Mouse (Mus musculus): ENCODE data around the gene Entpd1. TPM values are rescaled to one million over a fixed set of nuclear protein-coding genes. Genes with fewer than 3 reads are reported as not detected.

The Entpd1 gene
- 5.1 and 5.7 TPM in 2 replicates for polyA plus RNA-seq (2015; fragmentation: Nextera tagmentation; extraction: Ambion mirVana)

DNA sequence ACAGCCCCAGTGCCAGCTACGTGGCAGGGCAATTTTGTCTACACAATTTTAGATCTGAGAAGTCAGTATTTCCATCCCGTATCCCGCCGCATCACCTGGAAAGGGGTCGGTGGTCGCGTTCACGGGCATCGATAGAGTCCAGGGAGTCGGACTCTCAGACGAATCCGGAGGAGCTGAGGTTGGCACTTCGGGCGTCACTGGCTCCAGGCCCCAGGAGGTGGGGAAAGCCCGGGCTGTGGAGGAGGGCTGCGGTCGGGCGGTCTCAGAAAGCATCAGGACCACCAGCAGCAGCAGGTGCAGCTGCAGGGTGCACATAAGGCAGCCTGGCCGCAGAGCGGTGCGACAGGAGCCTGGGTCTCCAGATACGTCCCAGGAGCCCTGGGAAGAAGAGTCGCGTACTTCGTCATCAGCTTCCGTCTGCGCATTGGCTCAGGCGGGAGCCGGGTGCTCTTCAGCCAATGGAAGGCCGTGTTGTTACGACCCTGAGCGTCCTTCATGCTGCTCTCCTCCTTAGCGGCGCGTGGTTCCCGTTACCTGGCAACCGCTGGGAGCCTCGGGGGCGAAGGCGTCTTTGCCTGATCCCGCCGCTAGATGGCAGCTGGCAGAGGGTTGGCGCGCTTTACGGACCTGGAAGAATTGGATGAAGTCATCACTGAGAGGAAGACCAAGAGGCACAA lies at the start of gene Entpd1, which contains the start of gene Tctn3:
Gene Entpd1, plus strand, starts transcription at position 537 of the 677 bp plus-strand sequence.
Gene Tctn3, minus strand, starts transcription at position 404 of the 677 bp plus-strand sequence.
- Histone ChIP-seq H3K27ac (ENCODE audit: low read depth) (no peak within 1 kb of the TSS), H3K9me3 (ENCODE audit: low read length) (no peaks in the 10 kb centered on the region), H3K4me2 (ENCODE audit: low read depth, low read length) (peak within 1 kb of the TSS; percentile 85), H3K27me3 (ENCODE audit: insufficient read depth, low read length) (no peaks in the 10 kb centered on the region), H3K9ac (replicated peaks) (peak within 1 kb of the TSS; percentile 65), H3K4me3 (ENCODE audit: low read depth, low read length) (peak within 1 kb of the TSS; percentile 66), H3K4me1 (ENCODE audit: insufficient read depth) (peaks cover 4% of the 10 kb centered on the region), H3K36me3 (replicated peaks; ENCODE audit: insufficient read depth, low read length) (peaks cover 11% of the 10 kb centered on the region; the same call in 1 of the 2 replicates)
- no peak for TF ChIP-seq EP300 (IDR thresholded peaks at IDR 0.05; ENCODE audit: low read depth)
- TF ChIP-seq CTCF (IDR thresholded peaks at IDR 0.05; ENCODE audit: low read depth) = peak; percentile 99
- DNase-seq (peak; percentile 96), ATAC-seq (peak; percentile 100)
- under 1% methylated on average over 45 of the region's 45 CpGs for WGBS (ENCODE audit: insufficient replicate concordance)

DNA sequence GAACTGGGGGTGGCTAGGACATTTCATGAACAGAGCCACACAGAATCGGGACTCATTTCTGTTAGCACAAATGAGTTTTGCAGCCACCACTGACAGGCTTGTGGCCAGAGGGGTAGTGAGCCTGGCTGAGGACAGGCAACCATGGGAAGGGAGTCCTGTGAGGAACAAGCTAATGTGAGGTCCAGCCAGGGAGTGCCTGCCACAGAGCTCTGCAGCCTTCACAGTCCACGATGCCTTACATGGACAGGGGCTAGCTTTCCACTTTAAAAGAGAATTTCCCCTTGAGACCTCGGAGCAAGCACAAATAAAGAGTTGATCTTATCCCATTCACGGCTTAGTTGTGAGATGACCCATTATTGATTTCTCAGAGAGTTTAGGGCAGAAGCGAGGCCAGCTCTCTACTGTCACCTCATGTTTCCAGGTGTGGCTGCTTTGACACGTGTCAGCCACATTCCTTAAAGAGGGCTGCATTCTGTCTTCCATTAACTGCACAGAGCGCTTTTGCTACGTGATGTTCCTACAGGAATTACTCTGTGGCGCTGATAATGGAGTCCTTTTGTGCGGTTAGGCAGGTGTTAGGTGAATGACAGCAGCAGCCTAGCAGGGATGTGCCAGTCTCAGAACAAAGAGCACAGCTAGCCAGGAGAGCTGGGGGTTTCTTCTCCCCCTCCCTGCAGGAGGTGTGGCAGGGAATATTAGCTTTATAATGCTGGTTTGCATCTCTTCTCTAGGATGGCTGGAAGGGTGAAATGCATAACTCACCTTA lies 48.1 kb upstream of the Entpd1 start:
- Histone ChIP-seq H3K27me3 (ENCODE audit: insufficient read depth, low read length) (no peaks in the 10 kb centered on the region), H3K36me3 (replicated peaks; ENCODE audit: insufficient read depth, low read length) (peaks cover 57% of the 10 kb centered on the region), H3K9me3 (ENCODE audit: low read length) (no peaks in the 10 kb centered on the region), H3K9ac (replicated peaks) (no peak overlapping the region), H3K4me1 (ENCODE audit: insufficient read depth) (no peaks in the 10 kb centered on the region), H3K4me2 (ENCODE audit: low read depth, low read length) (no peak overlapping the region), H3K4me3 (ENCODE audit: low read depth, low read length) (no peak overlapping the region), H3K27ac (ENCODE audit: low read depth) (no peak overlapping the region)
- TF ChIP-seq EP300 (IDR thresholded peaks at IDR 0.05; ENCODE audit: low read depth) (no peak), CTCF (IDR thresholded peaks at IDR 0.05; ENCODE audit: low read depth) (no peak)
- ATAC-seq (no peak), DNase-seq (no peak)
- 78% methylated on average over 10 of the region's 10 CpGs for WGBS (ENCODE audit: insufficient replicate concordance)

DNA sequence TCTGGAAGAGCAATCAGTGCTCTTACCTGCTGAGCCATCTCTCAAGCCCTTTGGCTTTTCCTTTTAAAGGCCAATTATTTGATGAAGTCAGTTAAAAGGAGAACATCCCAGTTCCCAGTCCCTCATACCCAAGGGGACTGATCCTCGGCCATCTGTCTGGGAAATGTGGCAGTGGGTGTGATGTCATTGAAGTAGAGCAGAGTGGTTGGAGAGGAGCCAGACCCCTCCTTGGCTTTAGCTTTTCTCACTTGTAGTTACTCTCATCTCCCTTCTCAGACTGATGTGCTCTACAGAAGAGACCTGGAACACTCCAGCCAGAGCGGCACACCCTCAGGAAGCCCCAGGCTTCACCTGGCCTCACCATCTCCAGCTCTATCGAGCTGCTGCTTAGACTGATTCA lies 44.5 kb upstream of the Entpd1 start:
- Histone ChIP-seq H3K36me3 (replicated peaks; ENCODE audit: insufficient read depth, low read length) (peaks cover 72% of the 10 kb centered on the region), H3K9me3 (ENCODE audit: low read length) (peaks cover 10% of the 10 kb centered on the region), H3K4me1 (ENCODE audit: insufficient read depth) (no peaks in the 10 kb centered on the region), H3K4me2 (ENCODE audit: low read depth, low read length) (no peak overlapping the region), H3K9ac (replicated peaks) (no peak overlapping the region), H3K27ac (ENCODE audit: low read depth) (no peak overlapping the region), H3K4me3 (ENCODE audit: low read depth, low read length) (no peak overlapping the region), H3K27me3 (ENCODE audit: insufficient read depth, low read length) (no peaks in the 10 kb centered on the region)
- TF ChIP-seq CTCF (IDR thresholded peaks at IDR 0.05; ENCODE audit: low read depth) = no peak
- no peak for TF ChIP-seq EP300 (IDR thresholded peaks at IDR 0.05; ENCODE audit: low read depth)
- no peak for DNase-seq
- no peak for ATAC-seq
- WGBS (ENCODE audit: insufficient replicate concordance) = 89% methylated on average over 3 of the region's 3 CpGs

DNA sequence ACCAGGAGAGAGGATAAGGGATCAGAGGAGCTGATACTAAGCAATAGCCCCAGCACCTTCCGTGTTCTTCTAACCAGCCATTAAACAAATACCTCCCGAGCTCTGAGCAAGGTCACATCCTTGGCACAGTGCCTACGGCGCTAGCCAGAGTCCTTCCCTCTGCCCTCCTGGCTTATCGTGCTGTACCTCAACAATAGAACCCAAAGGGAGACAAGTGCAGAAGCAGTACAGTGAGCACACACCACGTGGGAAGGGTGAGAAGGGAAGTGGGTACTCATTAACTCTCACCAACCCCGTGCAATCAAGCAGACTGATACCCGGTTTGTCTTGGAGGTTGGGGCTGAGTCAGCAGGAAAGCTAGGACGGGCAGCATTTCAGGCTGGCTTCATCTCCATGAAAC lies 41.4 kb upstream of the Entpd1 start:
- TF ChIP-seq CTCF (IDR thresholded peaks at IDR 0.05; ENCODE audit: low read depth) = no peak
- TF ChIP-seq EP300 (IDR thresholded peaks at IDR 0.05; ENCODE audit: low read depth) = no peak
- no peak overlapping the region for H3K27ac ChIP-seq (ENCODE audit: low read depth)
- H3K36me3 ChIP-seq (replicated peaks; ENCODE audit: insufficient read depth, low read length) = peaks cover 69% of the 10 kb centered on the region
- peaks cover 10% of the 10 kb centered on the region for H3K9me3 ChIP-seq (ENCODE audit: low read length)
- H3K4me2 ChIP-seq (ENCODE audit: low read depth, low read length) = no peak overlapping the region
- no peak overlapping the region for H3K9ac ChIP-seq (replicated peaks)
- 75% methylated on average over 9 of the region's 9 CpGs for WGBS (ENCODE audit: insufficient replicate concordance)
- peak; percentile 66 for ATAC-seq
- DNase-seq = no peak
- H3K27me3 ChIP-seq (ENCODE audit: insufficient read depth, low read length) = no peaks in the 10 kb centered on the region
- H3K4me3 ChIP-seq (ENCODE audit: low read depth, low read length) = no peak overlapping the region
- no peaks in the 10 kb centered on the region for H3K4me1 ChIP-seq (ENCODE audit: insufficient read depth)

DNA sequence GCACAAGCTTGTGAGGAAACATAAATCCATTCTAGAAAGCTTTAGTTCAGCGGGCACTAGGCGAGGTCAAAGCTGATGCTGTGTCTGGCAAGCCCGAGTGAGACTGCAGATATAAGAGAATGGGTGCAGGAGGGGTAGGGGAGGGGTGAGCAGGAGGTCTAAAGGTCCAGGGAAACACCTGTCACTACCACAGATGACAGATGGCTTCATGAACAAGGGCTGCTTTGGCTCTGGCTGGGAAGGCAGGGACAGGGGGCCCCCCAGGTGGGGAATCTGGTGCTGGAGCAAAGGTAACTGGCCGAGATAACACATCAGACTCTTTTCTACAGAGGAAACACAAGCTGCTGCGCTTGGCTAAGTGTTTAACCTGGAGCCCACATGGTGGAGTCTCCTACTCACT lies 36.7 kb upstream of the Entpd1 start:
- WGBS (ENCODE audit: insufficient replicate concordance) = 82% methylated on average over 5 of the region's 5 CpGs
- DNase-seq = no peak
- no peak overlapping the region for H3K9ac ChIP-seq (replicated peaks)
- H3K4me3 ChIP-seq (ENCODE audit: low read depth, low read length) = no peak overlapping the region
- peaks cover 1% of the 10 kb centered on the region for H3K9me3 ChIP-seq (ENCODE audit: low read length)
- H3K4me1 ChIP-seq (ENCODE audit: insufficient read depth) = no peaks in the 10 kb centered on the region
- no peak overlapping the region for H3K4me2 ChIP-seq (ENCODE audit: low read depth, low read length)
- no peaks in the 10 kb centered on the region for H3K27me3 ChIP-seq (ENCODE audit: insufficient read depth, low read length)
- no peak for ATAC-seq
- H3K36me3 ChIP-seq (replicated peaks; ENCODE audit: insufficient read depth, low read length) = peaks cover 51% of the 10 kb centered on the region
- H3K27ac ChIP-seq (ENCODE audit: low read depth) = no peak overlapping the region
- no peak for TF ChIP-seq EP300 (IDR thresholded peaks at IDR 0.05; ENCODE audit: low read depth)
- TF ChIP-seq CTCF (IDR thresholded peaks at IDR 0.05; ENCODE audit: low read depth) = no peak

DNA sequence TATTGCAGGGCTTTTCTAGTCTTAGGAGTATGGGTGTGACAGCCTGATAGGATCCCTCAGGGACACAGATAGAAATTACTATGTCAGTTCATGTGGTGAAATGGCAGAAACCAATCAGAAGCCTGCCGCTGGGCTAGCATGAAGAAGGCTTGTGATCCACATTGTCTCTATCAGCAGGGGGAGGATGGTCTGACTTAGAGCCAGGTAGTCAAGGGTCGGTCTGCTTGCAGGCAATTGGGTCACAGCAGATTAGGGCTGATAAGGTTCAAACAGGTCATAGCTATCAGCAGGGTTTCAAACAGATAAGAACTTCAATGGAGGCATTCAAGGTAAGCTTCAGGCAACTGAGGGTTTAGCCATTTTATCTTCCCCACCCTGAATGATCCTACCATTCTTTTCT lies 31.3 kb upstream of the Entpd1 start:
- WGBS (ENCODE audit: insufficient replicate concordance) = 37% methylated on average over 2 of the region's 2 CpGs
- Histone ChIP-seq H3K27ac (ENCODE audit: low read depth) (no peak overlapping the region), H3K36me3 (replicated peaks; ENCODE audit: insufficient read depth, low read length) (peaks cover 32% of the 10 kb centered on the region), H3K9me3 (ENCODE audit: low read length) (no peaks in the 10 kb centered on the region), H3K9ac (replicated peaks) (no peak overlapping the region), H3K4me3 (ENCODE audit: low read depth, low read length) (no peak overlapping the region), H3K4me2 (ENCODE audit: low read depth, low read length) (no peak overlapping the region), H3K27me3 (ENCODE audit: insufficient read depth, low read length) (no peaks in the 10 kb centered on the region), H3K4me1 (ENCODE audit: insufficient read depth) (0 out of 2 replicates have a peak, but pooled peaks cover 2% of the 10 kb centered on the region)
- ATAC-seq (no peak), DNase-seq (no peak)
- TF ChIP-seq EP300 (IDR thresholded peaks at IDR 0.05; ENCODE audit: low read depth) (no peak), CTCF (IDR thresholded peaks at IDR 0.05; ENCODE audit: low read depth) (no peak)

All from liver, postnatal 0 days (tissue).